Mouse (Mus musculus): Measurements from ENCODE around the gene Eif4enif1.
"Not testable (repeated sequence)": the region's sequence is repeated elsewhere in the genome, so short reads cannot be mapped to it uniquely, and the experiment has no call there.

Gene Eif4enif1

GRCm38 (mm10) chr11:3202231-3202701 lies at the start of gene Eif4enif1:
Eif4enif1 (plus strand) TSS chr11:3202392.
- peak; percentile 96 for DNase-seq

GRCm38 (mm10) chr11:3153666-3154397 lies 48.4 kb upstream of the Eif4enif1 start:
- DNase-seq = not testable (repeated sequence)

- not testable (repeated sequence) for DNase-seq
Measured at GRCm38 (mm10) chr11:3156991-3157390, 45.2 kb upstream of the Eif4enif1 start.

DNA sequence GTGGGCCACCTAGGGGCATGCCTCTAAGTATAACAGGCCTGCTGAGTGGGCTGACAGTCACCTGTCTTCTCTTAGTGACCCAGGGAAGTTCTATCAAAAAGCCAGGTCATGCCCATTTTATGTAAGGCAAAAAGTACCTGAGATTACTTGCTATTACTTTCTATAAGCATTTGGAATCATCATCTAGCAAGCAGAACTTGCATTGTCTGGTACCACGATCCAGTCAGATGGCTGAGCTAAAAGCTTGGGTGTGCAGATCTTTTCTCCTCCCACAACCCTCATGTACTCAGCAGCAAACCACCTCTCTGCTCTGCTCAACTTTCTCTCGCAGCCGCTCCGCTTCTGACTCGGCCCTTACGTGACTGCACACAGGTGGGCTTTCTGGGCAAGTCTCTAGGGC lies 44.2 kb upstream of the Eif4enif1 start:
- DNase-seq = not testable (repeated sequence)

DNA sequence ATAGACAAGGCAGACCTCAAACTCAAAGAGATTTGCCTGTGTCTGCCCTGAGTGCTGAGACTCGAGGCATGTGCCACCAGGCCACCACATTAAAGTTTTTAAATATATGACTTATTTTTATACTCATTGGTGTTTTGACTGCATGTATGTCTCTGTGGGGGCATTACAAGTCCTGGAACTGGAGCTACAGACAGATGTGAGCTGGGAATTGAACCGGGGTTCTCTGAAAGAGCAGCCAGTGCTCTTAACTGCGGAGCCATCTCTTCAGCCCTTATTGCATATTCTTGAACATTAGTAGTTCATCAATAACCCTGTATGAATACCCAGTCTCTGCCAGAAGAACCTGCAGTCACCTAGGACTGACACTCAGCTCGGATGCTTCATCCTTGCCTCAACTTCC lies 43.4 kb upstream of the Eif4enif1 start:
- DNase-seq = not testable (repeated sequence)

DNA sequence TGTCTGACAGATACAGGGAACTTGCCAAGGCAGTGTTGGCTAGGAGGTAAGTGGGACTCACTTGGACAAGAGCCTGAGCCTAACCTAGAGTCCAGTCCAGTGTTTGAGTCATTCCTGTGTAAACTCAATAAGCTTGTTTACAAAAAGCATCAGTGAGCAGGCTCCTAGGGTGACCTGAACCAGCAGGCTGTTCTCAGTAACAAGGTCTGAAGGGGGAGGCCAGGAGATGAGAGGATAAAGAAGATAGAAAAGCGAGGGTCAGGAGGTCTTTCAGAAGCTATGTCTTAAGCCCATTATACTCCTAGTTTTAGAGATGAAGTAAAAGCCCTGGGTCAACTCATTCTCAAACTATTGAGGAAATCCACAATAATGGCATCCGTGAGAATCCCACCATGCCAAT lies 40.8 kb upstream of the Eif4enif1 start:
- DNase-seq = not testable (repeated sequence)

GRCm38 (mm10) chr11:3162236-3162897 lies 39.8 kb upstream of the Eif4enif1 start:
- DNase-seq = not testable (repeated sequence)

- DNase-seq = not testable (repeated sequence)
Measured at GRCm38 (mm10) chr11:3163122-3163521, 39.1 kb upstream of the Eif4enif1 start.

GRCm38 (mm10) chr11:3163661-3164060 lies 38.5 kb upstream of the Eif4enif1 start:
- DNase-seq = not testable (repeated sequence)

GRCm38 (mm10) chr11:3165210-3165782 lies 36.9 kb upstream of the Eif4enif1 start:
- DNase-seq = not testable (repeated sequence)

GRCm38 (mm10) chr11:3166321-3166720 lies 35.9 kb upstream of the Eif4enif1 start:
- not testable (repeated sequence) for DNase-seq

- DNase-seq = not testable (repeated sequence)
Measured at GRCm38 (mm10) chr11:3167129-3167528, 35.1 kb upstream of the Eif4enif1 start.

GRCm38 (mm10) chr11:3167571-3168001 lies 34.6 kb upstream of the Eif4enif1 start:
- not testable (repeated sequence) for DNase-seq

DNA sequence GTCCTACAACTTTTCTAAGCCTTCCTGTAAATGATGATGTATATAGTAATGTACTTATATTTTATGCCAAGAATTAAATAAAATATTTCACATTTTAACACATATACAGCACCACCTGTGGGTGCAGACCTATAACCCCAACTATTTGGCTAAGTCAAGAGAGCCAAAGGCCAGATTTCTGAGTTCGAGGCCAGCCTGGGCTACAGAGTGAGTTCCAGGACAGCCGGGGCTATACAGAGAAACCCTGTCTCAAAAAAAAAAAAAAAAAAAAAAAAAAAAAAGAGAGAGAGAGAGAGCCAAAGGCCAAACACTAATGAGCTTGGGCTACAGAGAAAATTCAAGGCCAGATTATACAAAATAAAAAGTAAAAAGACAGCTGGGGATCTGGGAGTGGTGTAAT lies 33.1 kb upstream of the Eif4enif1 start:
- not testable (repeated sequence) for DNase-seq

DNA sequence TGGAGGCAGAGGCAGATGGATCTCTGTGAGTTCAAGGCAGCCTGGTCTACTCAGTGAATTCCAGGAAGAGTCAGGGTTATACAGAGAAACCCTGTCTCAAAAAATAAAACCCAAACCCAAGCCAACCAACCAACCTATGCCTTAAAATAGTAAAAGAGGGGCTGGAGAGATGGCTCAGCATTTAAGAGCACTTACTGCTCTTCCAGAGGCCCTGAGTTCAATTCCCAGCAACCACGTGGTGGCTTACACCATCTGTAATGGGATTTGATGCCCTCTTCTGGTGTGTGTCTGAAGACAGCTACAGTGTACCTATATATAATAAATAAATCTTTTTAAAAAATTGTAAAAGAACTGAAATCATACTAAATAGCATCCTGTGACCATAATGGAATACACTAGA lies 30.3 kb upstream of the Eif4enif1 start:
- DNase-seq = not testable (repeated sequence)

DNA sequence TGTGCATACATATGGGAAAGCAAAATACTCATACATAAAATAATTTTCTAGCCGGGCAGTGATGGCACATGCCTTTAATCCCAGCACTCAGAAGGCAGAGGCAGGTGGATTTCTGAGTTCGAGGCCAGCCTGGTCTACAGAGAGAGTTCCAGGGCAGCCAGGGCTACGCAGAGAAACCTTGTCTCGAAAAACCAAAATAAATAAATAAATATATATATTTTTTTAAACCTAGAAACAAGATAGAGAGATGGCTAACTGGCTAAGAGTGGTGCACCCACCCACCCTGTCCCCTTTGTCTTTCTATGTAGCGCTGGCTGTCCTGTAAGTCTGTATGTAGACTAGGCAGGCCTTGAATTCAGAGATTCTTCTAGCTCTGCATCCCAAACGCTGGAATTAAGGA lies 29.7 kb upstream of the Eif4enif1 start:
- not testable (repeated sequence) for DNase-seq

DNA sequence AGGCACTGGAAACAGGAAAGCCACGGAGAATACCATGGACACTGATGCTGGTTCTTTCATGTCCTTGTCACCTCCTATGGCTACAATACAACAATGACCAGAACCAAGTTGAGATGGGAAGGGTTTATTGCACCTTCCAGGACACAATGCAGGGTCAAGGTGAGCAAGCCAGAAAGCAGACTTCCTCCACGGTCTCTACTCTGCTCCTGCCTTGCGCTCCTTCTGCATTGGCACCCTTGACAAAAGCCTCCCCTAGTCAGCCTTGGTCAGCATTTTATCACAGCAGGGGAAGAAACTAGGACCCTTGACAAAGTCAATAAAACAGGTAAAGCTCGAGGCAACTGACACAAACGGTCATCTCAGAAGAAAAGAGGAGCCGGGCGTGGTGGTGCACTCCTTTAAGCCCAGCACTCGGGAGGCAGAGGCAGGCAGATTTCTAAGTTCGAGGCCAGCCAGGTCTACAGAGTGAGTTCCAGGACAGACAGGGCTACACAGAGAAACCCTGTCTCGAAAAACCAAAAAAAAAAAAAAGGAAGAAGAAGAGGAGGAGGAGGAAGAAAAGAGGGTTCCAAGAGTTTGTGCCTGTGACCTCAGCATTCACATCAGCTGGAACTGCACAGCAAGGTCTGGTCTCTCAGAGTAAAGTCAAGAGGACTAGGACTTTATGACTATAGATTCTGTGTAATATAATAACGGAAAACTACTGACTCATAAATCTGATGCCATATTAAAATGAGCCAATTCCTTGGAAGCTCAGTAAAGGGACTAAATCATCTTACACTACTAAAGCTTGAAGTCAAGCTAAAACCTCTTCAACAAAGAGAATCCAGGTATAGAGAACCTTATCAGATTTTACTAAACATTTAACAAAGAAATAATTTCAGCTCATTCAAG lies 28.5 kb upstream of the Eif4enif1 start:
- DNase-seq = not testable (repeated sequence)

DNA sequence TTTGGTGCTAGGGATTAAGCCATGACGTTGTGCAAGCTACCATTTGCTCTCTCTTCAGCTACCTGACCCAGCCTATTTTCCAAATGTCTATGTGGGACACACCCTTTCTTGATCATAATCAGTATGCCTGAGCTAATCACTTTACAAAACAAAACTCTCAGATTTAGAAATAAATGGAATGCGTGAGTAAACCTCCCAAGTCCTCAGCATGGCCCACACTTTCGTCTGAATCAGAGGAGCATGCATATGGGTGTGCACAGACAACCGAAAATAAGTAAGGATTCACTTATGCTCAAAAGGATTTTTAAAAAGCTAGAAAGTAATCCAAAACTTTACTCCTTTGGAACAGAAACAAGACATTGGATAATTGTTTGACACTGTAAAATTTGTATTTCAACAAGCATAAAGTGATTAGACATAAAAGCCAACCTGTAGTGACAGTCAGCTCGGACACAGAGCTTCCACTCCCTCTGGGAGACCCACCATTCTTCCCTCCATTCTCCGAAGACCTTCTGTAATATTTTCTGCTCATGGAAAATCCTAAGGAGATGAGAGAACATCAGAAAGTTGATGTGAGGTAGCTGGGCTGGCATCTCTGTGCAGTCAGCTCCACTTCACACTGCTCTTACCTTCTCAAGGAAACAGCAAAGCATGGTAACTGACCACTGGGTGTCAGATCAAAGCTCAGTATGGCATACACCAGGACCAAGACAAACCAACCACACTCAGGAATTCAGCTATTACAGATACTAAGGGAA lies 23.0 kb upstream of the Eif4enif1 start:
- not testable (repeated sequence) for DNase-seq

DNA sequence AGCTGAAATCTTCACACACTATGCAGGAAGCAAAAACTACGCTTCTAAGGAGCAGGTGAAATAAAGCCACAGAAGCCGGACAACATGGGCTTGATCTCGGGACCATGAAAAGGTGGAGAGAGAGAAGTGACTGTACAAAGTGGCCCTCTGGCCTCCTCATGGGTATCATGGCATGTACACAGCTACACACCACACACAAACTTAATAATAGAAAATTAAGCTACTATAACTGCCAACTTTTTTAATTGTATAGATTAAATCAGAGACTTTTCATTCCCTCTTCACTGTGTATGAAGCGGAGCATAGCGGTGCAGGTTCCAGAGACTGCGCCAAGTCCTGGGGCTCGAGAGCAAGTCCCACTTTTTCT lies 22.5 kb upstream of the Eif4enif1 start:
- not testable (repeated sequence) for DNase-seq

- DNase-seq = not testable (repeated sequence)
Measured at GRCm38 (mm10) chr11:3180510-3181160, 21.6 kb upstream of the Eif4enif1 start.

GRCm38 (mm10) chr11:3181250-3181649 lies 20.9 kb upstream of the Eif4enif1 start:
- not testable (repeated sequence) for DNase-seq

Measured in embryo, embryonic 11 days (tissue).